Comparison of ENCODE assay signal across 28 mouse cellular contexts in the genomic region with DNA sequence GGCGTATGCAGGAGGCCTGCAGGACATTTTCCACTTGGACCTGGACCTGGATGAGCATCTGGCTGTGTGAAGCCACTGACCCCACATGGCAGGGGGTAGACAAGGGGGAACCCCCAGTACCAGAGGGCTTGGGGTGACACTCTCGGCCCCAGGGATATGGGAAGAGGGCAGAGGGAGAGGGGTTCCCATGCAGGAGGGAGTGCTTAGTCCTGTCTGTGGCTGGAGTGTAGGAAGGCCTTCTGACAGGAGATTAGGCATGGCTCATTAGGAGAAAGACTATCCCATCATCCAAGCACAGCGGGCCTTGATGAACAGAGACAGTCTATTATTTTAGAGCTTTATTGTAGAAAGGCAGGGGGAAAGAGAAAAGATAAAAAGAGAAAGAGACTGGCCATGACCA.
A peak's percentile ranks its signal among the peaks of the same experiment; 100 is the strongest.
DNase-seq lines count a peak whose midpoint lies in the region; ATAC-seq lines count a peak whose summit lies in the region.
"Had no signal": no experiment of that assay in that cellular context is flagged by ENCODE, and none has a peak within 500 bp of the region (broad histone marks: within the 10 kb centered on the region; RNA-seq: fewer than 3 reads in every experiment).

No protein-coding gene starts in this region.

- DNase-seq in hindbrain, embryonic 11.5 days (ENCODE audit: low spot score) = no peak
- no peak for DNase-seq in midbrain, embryonic 11.5 days (ENCODE audit: low spot score, missing footprints)
- DNase-seq in midbrain, embryonic 14.5 days = no peak
- DNase-seq in gastrocnemius, adult 18-20 months (ENCODE audit: low spot score) = no peak
- DNase-seq: adrenal gland, adult 8-10 months; adrenal gland, postnatal 25 days; B cell, adult 2 months; cerebellum, adult 11 months; cerebellum, adult 18-20 months; cerebellum, adult 8-10 months; cerebellum, adult 9-11 months; cerebellum, postnatal 14 days; cerebellum, postnatal 36 days; embryo, embryonic 11 days had no signal

- no peaks in the 10 kb centered on the region for H3K27me3 ChIP-seq in hindbrain, embryonic 11.5 days (ENCODE audit: control insufficient read depth, insufficient read depth, low read length)
- no peaks in the 10 kb centered on the region for H3K27me3 ChIP-seq in hindbrain, embryonic 13.5 days
- H3K27me3 ChIP-seq in midbrain, embryonic 11.5 days (ENCODE audit: control insufficient read depth, insufficient read depth, low read length) = no peaks in the 10 kb centered on the region
- no peaks in the 10 kb centered on the region for H3K27me3 ChIP-seq in midbrain, embryonic 16.5 days (ENCODE audit: control insufficient read depth, insufficient read depth, low read depth, low read length)
- no peaks in the 10 kb centered on the region for H3K27me3 ChIP-seq in midbrain, embryonic 14.5 days (ENCODE audit: control insufficient read depth, insufficient read depth, low read length)
- H3K27me3 ChIP-seq: CH12.LX; embryonic facial prominence, embryonic 13.5 days; embryonic facial prominence, embryonic 15.5 days; forebrain, embryonic 12.5 days; Patski had no signal

- no peak overlapping the region for H3K4me3 ChIP-seq in hindbrain, embryonic 11.5 days (ENCODE audit: low read depth, low read length)
- H3K4me3 ChIP-seq in hindbrain, embryonic 13.5 days = no peak overlapping the region
- no peak overlapping the region for H3K4me3 ChIP-seq in midbrain, embryonic 11.5 days (ENCODE audit: low read depth, low read length)
- H3K4me3 ChIP-seq in midbrain, embryonic 16.5 days (ENCODE audit: low read depth, low read length) = no peak overlapping the region
- no peak overlapping the region for H3K4me3 ChIP-seq in midbrain, embryonic 14.5 days (replicated peaks; ENCODE audit: low read depth, low read length)
- H3K4me3 ChIP-seq: embryonic facial prominence, embryonic 13.5 days; embryonic facial prominence, embryonic 15.5 days; erythroblast, embryonic 14.5 days; forebrain, embryonic 10.5 days; forebrain, embryonic 12.5 days had no signal

- no peak overlapping the region for H3K4me2 ChIP-seq in hindbrain, embryonic 11.5 days (replicated peaks; ENCODE audit: low read depth, low read length)
- H3K4me2 ChIP-seq in hindbrain, embryonic 13.5 days = no peak overlapping the region
- no peak overlapping the region for H3K4me2 ChIP-seq in midbrain, embryonic 11.5 days
- no peak overlapping the region for H3K4me2 ChIP-seq in midbrain, embryonic 16.5 days (ENCODE audit: low read length)
- H3K4me2 ChIP-seq in midbrain, embryonic 14.5 days (ENCODE audit: low read length) = no peak overlapping the region
- H3K4me2 ChIP-seq: embryonic facial prominence, embryonic 13.5 days; embryonic facial prominence, embryonic 15.5 days; forebrain, embryonic 12.5 days had no signal

- no peaks in the 10 kb centered on the region for H3K36me3 ChIP-seq in hindbrain, embryonic 11.5 days (ENCODE audit: control insufficient read depth, insufficient read depth, low read length)
- no peaks in the 10 kb centered on the region for H3K36me3 ChIP-seq in hindbrain, embryonic 13.5 days
- H3K36me3 ChIP-seq in midbrain, embryonic 11.5 days (ENCODE audit: control insufficient read depth, insufficient read depth, low read length) = no peaks in the 10 kb centered on the region
- no peaks in the 10 kb centered on the region for H3K36me3 ChIP-seq in midbrain, embryonic 16.5 days (ENCODE audit: control insufficient read depth, insufficient read depth, low read length)
- H3K36me3 ChIP-seq in midbrain, embryonic 14.5 days (ENCODE audit: control insufficient read depth, insufficient read depth, low read length) = no peaks in the 10 kb centered on the region
- H3K36me3 ChIP-seq: embryonic facial prominence, embryonic 13.5 days; embryonic facial prominence, embryonic 15.5 days; forebrain, embryonic 10.5 days; forebrain, embryonic 12.5 days; G1E had no signal

- H3K4me1 ChIP-seq in hindbrain, embryonic 11.5 days (replicated peaks; ENCODE audit: control insufficient read depth, insufficient read depth, low read length) = no peaks in the 10 kb centered on the region
- H3K4me1 ChIP-seq in hindbrain, embryonic 13.5 days (replicated peaks) = no peaks in the 10 kb centered on the region
- no peaks in the 10 kb centered on the region for H3K4me1 ChIP-seq in midbrain, embryonic 11.5 days (ENCODE audit: control insufficient read depth, insufficient read depth, low read length)
- no peaks in the 10 kb centered on the region for H3K4me1 ChIP-seq in midbrain, embryonic 16.5 days (ENCODE audit: control insufficient read depth, insufficient read depth, low read length)
- H3K4me1 ChIP-seq in midbrain, embryonic 14.5 days (ENCODE audit: control insufficient read depth, insufficient read depth, low read length) = no peaks in the 10 kb centered on the region
- H3K4me1 ChIP-seq: embryonic facial prominence, embryonic 13.5 days; embryonic facial prominence, embryonic 15.5 days; forebrain, embryonic 10.5 days; forebrain, embryonic 12.5 days had no signal

- no peak overlapping the region for H3K27ac ChIP-seq in hindbrain, embryonic 11.5 days (ENCODE audit: low read depth, low read length)
- H3K27ac ChIP-seq in hindbrain, embryonic 13.5 days = no peak overlapping the region
- no peak overlapping the region for H3K27ac ChIP-seq in midbrain, embryonic 11.5 days (ENCODE audit: low read depth, low read length)
- no peak overlapping the region for H3K27ac ChIP-seq in midbrain, embryonic 16.5 days (ENCODE audit: low read length)
- H3K27ac ChIP-seq in midbrain, embryonic 14.5 days (replicated peaks; ENCODE audit: low read depth, low read length) = no peak overlapping the region
- H3K27ac ChIP-seq: embryonic facial prominence, embryonic 13.5 days; embryonic facial prominence, embryonic 15.5 days; forebrain, embryonic 10.5 days; forebrain, embryonic 12.5 days had no signal

- 0 out of 2 replicates have a peak, but pooled peaks have one; percentile 53 for ATAC-seq in hindbrain, embryonic 11.5 days (ENCODE audit: low FRiP score)
- no peak for ATAC-seq in hindbrain, embryonic 13.5 days (ENCODE audit: low FRiP score)
- ATAC-seq in midbrain, embryonic 11.5 days (ENCODE audit: low FRiP score) = peak; percentile 68
- no peak for ATAC-seq in midbrain, embryonic 16.5 days
- peak; percentile 27; the same call in 1 of the 2 replicates for ATAC-seq in midbrain, embryonic 14.5 days (ENCODE audit: low FRiP score, low TSS enrichment)
- ATAC-seq: activated CD4-positive, CD25-positive, alpha-beta regulatory T cell, adult 4 months; CD4-positive, CD25-positive, alpha-beta regulatory T cell, adult 4 months; forebrain, embryonic 14.5 days; forebrain, embryonic 16.5 days; Patski had no signal

- no peaks in the 10 kb centered on the region for H3K9me3 ChIP-seq in hindbrain, embryonic 11.5 days (ENCODE audit: control insufficient read depth, low read length)
- H3K9me3 ChIP-seq in hindbrain, embryonic 13.5 days = no peaks in the 10 kb centered on the region
- no peaks in the 10 kb centered on the region for H3K9me3 ChIP-seq in midbrain, embryonic 11.5 days (ENCODE audit: control insufficient read depth, low read length)
- H3K9me3 ChIP-seq in midbrain, embryonic 16.5 days (replicated peaks; ENCODE audit: control insufficient read depth, low read length, poor library complexity, severe bottlenecking) = no peaks in the 10 kb centered on the region
- H3K9me3 ChIP-seq in midbrain, embryonic 14.5 days (ENCODE audit: control insufficient read depth, low read length) = no peaks in the 10 kb centered on the region
- H3K9me3 ChIP-seq: embryonic facial prominence, embryonic 13.5 days; embryonic facial prominence, embryonic 15.5 days; forebrain, embryonic 10.5 days; forebrain, embryonic 12.5 days; G1E had no signal

- 60% methylated on average over 3 of the region's 3 CpGs for WGBS in hindbrain, embryonic 11.5 days
- WGBS in hindbrain, embryonic 13.5 days = 61% methylated on average over 3 of the region's 3 CpGs
- 66% methylated on average over 3 of the region's 3 CpGs for WGBS in midbrain, embryonic 11.5 days
- 47% methylated on average over 3 of the region's 3 CpGs for WGBS in midbrain, embryonic 16.5 days
- 41% methylated on average over 3 of the region's 3 CpGs for WGBS in midbrain, embryonic 14.5 days

- no peak overlapping the region for H3K9ac ChIP-seq in hindbrain, embryonic 11.5 days (ENCODE audit: low read depth, low read length)
- no peak overlapping the region for H3K9ac ChIP-seq in hindbrain, embryonic 13.5 days
- H3K9ac ChIP-seq in midbrain, embryonic 11.5 days (ENCODE audit: low read length) = no peak overlapping the region
- H3K9ac ChIP-seq in midbrain, embryonic 16.5 days (ENCODE audit: low read depth, low read length) = no peak overlapping the region
- H3K9ac ChIP-seq in midbrain, embryonic 14.5 days (replicated peaks; ENCODE audit: low read length) = no peak overlapping the region
- H3K9ac ChIP-seq: embryonic facial prominence, embryonic 13.5 days; embryonic facial prominence, embryonic 15.5 days; forebrain, embryonic 12.5 days had no signal

Comparison
In these comparisons a context has a peak if more than half of its experiments do, and no peak if none do; other contexts are left out.
1. ATAC-seq: peak in hindbrain, embryonic 11.5 days (single experiment), midbrain, embryonic 11.5 days (single experiment) and midbrain, embryonic 14.5 days (single experiment); none in hindbrain, embryonic 13.5 days (single experiment) and midbrain, embryonic 16.5 days (single experiment).